Mouse (Mus musculus): Measurements from ENCODE around the gene Tapt1.

- TF ChIP-seq CTCF (IDR thresholded peaks at IDR 0.05; ENCODE audit: low read depth, low read length) = no peak
- no peak for TF ChIP-seq POLR2A (IDR thresholded peaks at IDR 0.05; ENCODE audit: borderline replicate concordance, low read depth, low read length)
Measured at GRCm38 (mm10) chr5:44203410-44203809, 23.0 kb downstream of the Tapt1 start.

All from bone marrow macrophage, adult 2 months (primary cell).